Mouse (Mus musculus) kidney, embryonic 14.5 days (tissue): ENCODE data around the gene Tor2a. TPM values are rescaled to one million over a fixed set of nuclear protein-coding genes. Genes with fewer than 3 reads are reported as not detected.
A peak's percentile ranks its signal among the peaks of the same experiment; 100 is the strongest.

ENCODE experiments used
- ATAC-seq: fragments of 200-750 bp; cut with Nextera tagmentation; 2 replicates; pipeline ENCODE4 v1.8.0; 2017; ENCODE audit warnings: moderate number of reproducible peaks, mild to moderate bottlenecking, moderate TSS enrichment, moderate library complexity; ENCODE audit not compliant: low FRiP score, low TSS enrichment
- H3K27ac ChIP-seq: fragments of 300-500 bp; sonication (generic); 2 replicates; pipeline ENCODE4 v1.5.1; 2014; ENCODE audit warnings: low read depth, mild to moderate bottlenecking, low read length, moderate library complexity, mixed read lengths
- H3K27me3 ChIP-seq: fragments of 300-500 bp; sonication (generic); 2 replicates; pipeline ENCODE4 v1.6.1; 2014; ENCODE audit warnings: mild to moderate bottlenecking, low read length; ENCODE audit not compliant: control insufficient read depth, insufficient read depth
- H3K36me3 ChIP-seq: fragments of 300-500 bp; sonication (generic); 2 replicates; pipeline ENCODE4 v1.6.1; 2014; ENCODE audit warnings: low read length, mixed read lengths; ENCODE audit not compliant: control insufficient read depth, insufficient read depth
- H3K4me1 ChIP-seq: fragments of 300-500 bp; sonication (generic); 2 replicates; pipeline ENCODE4 v1.6.1; 2014; ENCODE audit warnings: low read length, mixed read lengths; ENCODE audit not compliant: control insufficient read depth, insufficient read depth
- H3K4me2 ChIP-seq: fragments of 300-500 bp; sonication (generic); replicated peaks from 2 replicates; pipeline ENCODE4 v1.6.1; 2014; ENCODE audit warnings: low read depth, mild to moderate bottlenecking, low read length
- H3K4me3 ChIP-seq: fragments of 300-500 bp; sonication (generic); 2 replicates; pipeline ENCODE4 v1.5.1; 2014; ENCODE audit warnings: mild to moderate bottlenecking, low read length
- H3K9ac ChIP-seq: fragments of 300-500 bp; sonication (generic); 2 replicates; pipeline ENCODE4 v1.6.1; 2014; ENCODE audit warnings: low read depth, mild to moderate bottlenecking, low read length, moderate library complexity
- H3K9me3 ChIP-seq: fragments of 300-500 bp; sonication (generic); 2 replicates; pipeline ENCODE4 v1.6.1; 2016; ENCODE audit warnings: low read length; ENCODE audit not compliant: control insufficient read depth
- WGBS: fragments of 180-500 bp; shearing (Covaris S2); extraction: QIAGEN DNeasy Blood & Tissue Kit; methylation state at CpG from one replicate; pipeline ENCODE4 v1.1.7; 2014; 5-methylcytosine and 5-hydroxymethylcytosine counted together
- polyA plus RNA-seq: library from polyadenylated mRNA; unstranded; fragments of >200 nt; fragmentation: Nextera tagmentation; extraction: Ambion mirVana; gene quantifications from 2 replicates; pipeline ENCODE4 v1.2.1, GENCODE M21; 2014

Tor2a gene
- polyA plus RNA-seq, 1 experiment from 2014 or later = 75.6 TPM

DNA sequence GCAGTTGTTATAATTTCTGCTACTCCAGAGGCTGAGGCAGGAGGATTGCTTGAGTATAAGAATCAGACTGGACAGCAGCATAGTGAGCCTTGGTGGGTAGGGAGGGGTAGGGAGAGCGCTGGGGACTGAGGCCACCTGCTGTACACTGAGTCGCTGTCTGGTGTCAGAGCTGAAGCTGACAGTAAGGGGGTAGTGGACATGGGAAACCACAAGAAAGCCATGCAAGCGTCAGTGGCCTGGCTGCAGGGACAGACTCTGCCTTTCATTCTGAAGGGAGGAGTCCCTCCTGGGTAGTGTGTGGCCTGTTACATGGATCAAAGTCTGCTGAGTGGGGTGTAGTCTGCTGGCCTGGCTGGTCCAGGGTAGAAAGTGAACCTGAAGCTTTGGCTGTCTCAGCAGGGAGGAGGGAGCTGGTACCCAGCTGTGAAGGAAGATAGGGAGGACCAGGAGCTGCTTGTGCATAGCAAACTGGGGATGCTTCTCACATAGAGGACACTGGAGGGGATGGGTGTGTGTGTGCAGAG, 20.7 kb upstream of the Tor2a start:
- WGBS = 47% methylated on average over 3 of the region's 3 CpGs
- no peak for ATAC-seq
- Histone ChIP-seq H3K4me2 (no peak overlapping the region), H3K4me1 (peaks cover 20% of the 10 kb centered on the region), H3K27ac (no peak overlapping the region), H3K36me3 (peaks cover 5% of the 10 kb centered on the region; the same call in 1 of the 2 replicates), H3K27me3 (peaks cover 9% of the 10 kb centered on the region), H3K9ac (no peak overlapping the region), H3K4me3 (no peak overlapping the region), H3K9me3 (no peaks in the 10 kb centered on the region)

GRCm38 (mm10) chr2:32737008-32737407, 20.0 kb upstream of the Tor2a start:
- no peak overlapping the region for H3K9ac ChIP-seq
- H3K36me3 ChIP-seq = peaks cover 7% of the 10 kb centered on the region; the same call in 1 of the 2 replicates
- no peak overlapping the region for H3K27ac ChIP-seq
- no peak overlapping the region for H3K4me2 ChIP-seq
- peaks cover 24% of the 10 kb centered on the region for H3K4me1 ChIP-seq
- no peak overlapping the region for H3K4me3 ChIP-seq
- ATAC-seq = no peak
- no peaks in the 10 kb centered on the region for H3K9me3 ChIP-seq
- 65% methylated on average over 6 of the region's 6 CpGs for WGBS
- peaks cover 15% of the 10 kb centered on the region for H3K27me3 ChIP-seq

- H3K4me2 ChIP-seq = no peak overlapping the region
- 79% methylated on average over 4 of the region's 4 CpGs for WGBS
These were observed 17.7 kb upstream of the Tor2a start for GRCm38 (mm10) chr2:32739311-32739710.

DNA sequence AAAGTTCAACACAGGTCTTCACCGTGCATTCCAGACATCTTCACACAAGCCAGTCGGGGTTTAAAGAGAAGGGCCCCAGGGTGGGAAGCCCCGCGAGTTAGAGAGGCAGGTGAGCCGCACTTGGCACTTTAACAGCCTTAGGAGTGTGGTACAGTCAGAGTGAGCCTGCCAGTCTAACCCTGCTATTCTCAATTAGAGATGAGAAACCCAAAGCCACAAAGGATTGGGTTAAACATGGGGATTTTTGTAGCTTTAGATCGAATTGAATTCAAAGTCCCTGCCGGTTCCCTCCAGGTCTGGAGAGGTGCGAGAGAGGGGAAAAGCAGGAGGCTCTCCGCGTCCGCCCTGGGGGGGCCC, 16.1 kb upstream of the Tor2a start, which contains the start of gene 6330409D20Rik:
Gene 6330409D20Rik (minus strand): TSS at position 101 of the 357 bp plus-strand sequence.
- peak within 1 kb of the TSS; percentile 42; the same call in 1 of the 2 replicates for H3K9ac ChIP-seq
- H3K4me3 ChIP-seq = peak within 1 kb of the TSS; percentile 45
- H3K4me2 ChIP-seq = peak within 1 kb of the TSS; percentile 87
- no peak for ATAC-seq
- peaks cover 14% of the 10 kb centered on the region for H3K4me1 ChIP-seq
- no peaks in the 10 kb centered on the region for H3K9me3 ChIP-seq
- WGBS = 6% methylated on average over 11 of the region's 11 CpGs
- H3K27ac ChIP-seq = no peak within 1 kb of the TSS
- H3K27me3 ChIP-seq = peaks cover 22% of the 10 kb centered on the region
- peaks cover 13% of the 10 kb centered on the region for H3K36me3 ChIP-seq

More at GRCm38 (mm10) chr2:32739311-32739710, 17.7 kb upstream of the Tor2a start:
- Histone ChIP-seq H3K9me3 (no peaks in the 10 kb centered on the region), H3K36me3 (peaks cover 7% of the 10 kb centered on the region; the same call in 1 of the 2 replicates), H3K9ac (no peak overlapping the region), H3K4me3 (no peak overlapping the region), H3K27ac (no peak overlapping the region), H3K27me3 (peaks cover 22% of the 10 kb centered on the region), H3K4me1 (peaks cover 25% of the 10 kb centered on the region)
- ATAC-seq = no peak

DNA sequence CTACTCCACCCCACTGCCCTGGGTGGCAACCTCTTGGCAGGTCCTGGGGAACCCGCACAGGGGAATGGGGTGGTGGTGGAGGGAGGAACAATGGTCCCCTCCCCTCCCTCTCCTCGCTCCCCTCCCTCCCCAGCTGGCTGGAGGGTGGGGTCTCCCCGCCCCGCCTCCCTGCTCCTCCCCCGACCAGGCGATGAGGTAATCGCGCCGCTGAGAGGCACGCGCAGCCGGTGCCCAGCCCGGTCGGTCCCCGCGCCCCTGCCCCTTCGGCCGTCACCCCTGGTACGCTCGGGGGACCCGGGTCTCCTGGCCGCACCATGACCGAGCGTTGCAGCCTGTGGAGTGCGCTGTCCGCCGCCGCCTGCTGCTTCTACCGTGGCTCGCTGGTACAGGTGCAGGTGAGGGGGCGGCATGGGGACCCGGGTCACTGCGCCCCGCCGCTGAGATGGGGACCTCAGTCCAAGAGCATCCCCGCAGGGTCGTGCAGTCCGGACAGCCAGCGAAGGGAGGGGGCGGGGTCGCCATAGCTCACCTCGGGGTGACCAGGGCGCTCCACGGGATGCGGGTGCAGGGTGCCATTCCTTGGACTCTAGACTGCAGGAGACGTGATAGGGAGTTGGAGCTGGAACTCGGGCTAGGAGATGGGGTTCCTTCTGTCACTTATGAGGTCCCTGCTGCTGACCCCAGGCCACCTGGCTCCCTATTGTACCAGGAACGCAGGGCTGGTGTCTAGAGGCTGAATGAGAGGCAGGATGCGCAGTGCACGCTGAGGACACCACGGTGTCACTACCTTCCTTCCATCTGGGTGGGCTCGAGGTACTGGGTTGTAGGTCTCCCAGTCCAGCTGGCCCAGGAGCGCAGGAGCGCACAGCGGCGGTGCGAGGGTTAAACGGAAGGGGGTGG, 15.5 kb upstream of the Tor2a start:
- H3K4me2 ChIP-seq = peak overlapping the region; percentile 87
- H3K9ac ChIP-seq = peak overlapping the region; percentile 42; the same call in 1 of the 2 replicates
- WGBS = 6% methylated on average over 41 of the region's 58 CpGs
- H3K4me3 ChIP-seq = peak overlapping the region; percentile 45
- H3K9me3 ChIP-seq = no peaks in the 10 kb centered on the region
- ATAC-seq = peak; percentile 44
- H3K4me1 ChIP-seq = peaks cover 14% of the 10 kb centered on the region
- peaks cover 19% of the 10 kb centered on the region for H3K36me3 ChIP-seq
- peaks cover 22% of the 10 kb centered on the region for H3K27me3 ChIP-seq
- no peak overlapping the region for H3K27ac ChIP-seq

- Histone ChIP-seq H3K27ac (no peak overlapping the region), H3K9ac (no peak overlapping the region), H3K4me1 (peaks cover 14% of the 10 kb centered on the region), H3K9me3 (no peaks in the 10 kb centered on the region), H3K36me3 (peaks cover 23% of the 10 kb centered on the region), H3K4me3 (peak overlapping the region; percentile 45), H3K4me2 (peak overlapping the region; percentile 87), H3K27me3 (peaks cover 22% of the 10 kb centered on the region)
- peak; percentile 46 for ATAC-seq
- 11% methylated on average over 18 of the region's 18 CpGs for WGBS
These were observed 14.9 kb upstream of the Tor2a start for GRCm38 (mm10) chr2:32742173-32742531.

GRCm38 (mm10) chr2:32744272-32744982, 12.6 kb upstream of the Tor2a start:
- Histone ChIP-seq H3K9ac (no peak overlapping the region), H3K27ac (no peak overlapping the region), H3K4me1 (peaks cover 14% of the 10 kb centered on the region), H3K9me3 (no peaks in the 10 kb centered on the region), H3K4me3 (no peak overlapping the region), H3K27me3 (peaks cover 22% of the 10 kb centered on the region), H3K36me3 (peaks cover 23% of the 10 kb centered on the region), H3K4me2 (no peak overlapping the region)
- 76% methylated on average over 15 of the region's 15 CpGs for WGBS
- ATAC-seq = no peak

GRCm38 (mm10) chr2:32749082-32749481, 8.0 kb upstream of the Tor2a start:
- H3K36me3 ChIP-seq = peaks cover 38% of the 10 kb centered on the region
- no peak overlapping the region for H3K27ac ChIP-seq
- WGBS = 87% methylated on average over 16 of the region's 16 CpGs
- H3K4me1 ChIP-seq = no peaks in the 10 kb centered on the region
- H3K4me3 ChIP-seq = no peak overlapping the region
- H3K27me3 ChIP-seq = no peaks in the 10 kb centered on the region
- no peak for ATAC-seq
- H3K9ac ChIP-seq = no peak overlapping the region
- H3K9me3 ChIP-seq = no peaks in the 10 kb centered on the region
- no peak overlapping the region for H3K4me2 ChIP-seq
